Mouse (Mus musculus) layer of hippocampus, adult 8-10 months (tissue): ENCODE data around the gene Mras. TPM values are rescaled to one million over a fixed set of nuclear protein-coding genes. Genes with fewer than 3 reads are reported as not detected.
A peak's percentile ranks its signal among the peaks of the same experiment; 100 is the strongest.

Source experiments
- DNase-seq, 2 experiments: peaks; one replicate each; pipeline ENCODE4 v3.0.0; 2022; ENCODE audit warnings: low spot score in 2 of 2
- total RNA-seq, 4 experiments: library from RNA; stranded (reverse); gene quantifications; 2 replicates each; pipeline ENCODE4 v1.2.4; 2022

The Mras gene
- total RNA-seq, 4 experiments from 2014 or later = 133 to 164 (median 142) TPM

GRCm38 (mm10) chr9:99418377-99418776 lies 18.8 kb downstream of the Mras start:
- DNase-seq = peak; percentile 83 to 84

GRCm38 (mm10) chr9:99417288-99417846 lies 19.8 kb downstream of the Mras start:
- DNase-seq = peak in 1 of 2 experiments; percentile 53

- DNase-seq = no peak
Measured at GRCm38 (mm10) chr9:99416809-99417208, 20.4 kb downstream of the Mras start.

- DNase-seq = no peak
Measured at GRCm38 (mm10) chr9:99411785-99412184, 25.4 kb downstream of the Mras start.

- no peak for DNase-seq
Measured at GRCm38 (mm10) chr9:99411093-99411492, 26.1 kb downstream of the Mras start.

GRCm38 (mm10) chr9:99409280-99409679 lies 27.9 kb downstream of the Mras start:
- DNase-seq = no peak

GRCm38 (mm10) chr9:99401288-99401974 lies 35.8 kb downstream of the Mras start:
- peak; percentile 52 to 71 for DNase-seq

GRCm38 (mm10) chr9:99400781-99401180 lies 36.4 kb downstream of the Mras start:
- no peak for DNase-seq

- DNase-seq = no peak
Measured at GRCm38 (mm10) chr9:99397056-99397815, 39.9 kb downstream of the Mras start.

- no peak for DNase-seq
Measured at GRCm38 (mm10) chr9:99394366-99394765, 42.8 kb downstream of the Mras start.

GRCm38 (mm10) chr9:99393146-99393545 lies 44.0 kb downstream of the Mras start:
- DNase-seq = no peak

GRCm38 (mm10) chr9:99391557-99391956 lies 45.6 kb downstream of the Mras start:
- no peak for DNase-seq

- no peak for DNase-seq
Measured at GRCm38 (mm10) chr9:99390716-99391115, 46.5 kb downstream of the Mras start.

- no peak for DNase-seq
Measured at GRCm38 (mm10) chr9:99390201-99390600, 47.0 kb downstream of the Mras start.

- no peak for DNase-seq
Measured at GRCm38 (mm10) chr9:99389506-99389905, 47.7 kb downstream of the Mras start.

GRCm38 (mm10) chr9:99388856-99389255 lies 48.3 kb downstream of the Mras start:
- no peak for DNase-seq

- peak in 1 of 2 experiments; percentile 52 for DNase-seq
Measured at GRCm38 (mm10) chr9:99388078-99388477, 49.1 kb downstream of the Mras start.

GRCm38 (mm10) chr9:99382556-99382955 lies 54.6 kb downstream of the Mras start:
- DNase-seq = no peak

- DNase-seq = no peak
Measured at GRCm38 (mm10) chr9:99379194-99379593, 58.0 kb downstream of the Mras start.

- peak in 1 of 2 experiments; percentile 73 for DNase-seq
Measured at GRCm38 (mm10) chr9:99376591-99377418, 60.4 kb downstream of the Mras start.

GRCm38 (mm10) chr9:99368431-99368830 lies 68.8 kb downstream of the Mras start:
- DNase-seq = no peak

- DNase-seq = no peak
Measured at GRCm38 (mm10) chr9:99365906-99366305, 71.3 kb downstream of the Mras start.
